Mouse (Mus musculus): ENCODE results near the gene Fbxl3. TPM values are rescaled to one million over a fixed set of nuclear protein-coding genes. Genes with fewer than 3 reads are reported as not detected.

The Fbxl3 gene
- 89.8 and 120 TPM in 2 replicates for polyA plus RNA-seq (2012; rRNA removed; ENCODE audit: low replicate concordance)

GRCm38 (mm10) chr14:103099238-103099933 lies at the start of gene Fbxl3:
Gene Fbxl3, minus strand, starts transcription at chr14:103099566.

GRCm38 (mm10) chr14:103069864-103070611 lies 29.3 kb downstream of the Fbxl3 start, which contains the start of gene Cln5:
Gene Cln5, plus strand, starts transcription at chr14:103070216.

GRCm38 (mm10) chr14:103046677-103047076 lies 52.7 kb downstream of the Fbxl3 start, which contains the start of gene Acod1:
Gene Acod1, plus strand, starts transcription at chr14:103046977.

Other genes with a start within 250 kb of the Fbxl3 start
- gene Kctd12, start 116.9 kb downstream of the Fbxl3 start, polyA plus RNA-seq (2012; rRNA removed; ENCODE audit: low replicate concordance): 18.8 and 141 TPM in 2 replicates
- 0.13 and 11.7 TPM in 2 replicates for gene Acod1, start 52.6 kb downstream of the Fbxl3 start, polyA plus RNA-seq (2012; rRNA removed; ENCODE audit: low replicate concordance)
- gene Cln5, start 29.4 kb downstream of the Fbxl3 start, polyA plus RNA-seq (2012; rRNA removed; ENCODE audit: low replicate concordance): 23.4 and 46.2 TPM in 2 replicates
- 39.2 and 57.7 TPM in 2 replicates for gene Mycbp2, start 247.2 kb upstream of the Fbxl3 start, polyA plus RNA-seq (2012; rRNA removed; ENCODE audit: low replicate concordance)

Measured in subcutaneous adipose tissue, adult 2 months (tissue).